Mouse (Mus musculus) adipocyte (in vitro differentiated cells): ENCODE results near the gene Engase.

Experiments
- DNase-seq: peaks from one replicate; pipeline ENCODE4 v3.0.0-alpha.2; 2016; ENCODE audit warnings: low spot score

The Engase gene

DNA sequence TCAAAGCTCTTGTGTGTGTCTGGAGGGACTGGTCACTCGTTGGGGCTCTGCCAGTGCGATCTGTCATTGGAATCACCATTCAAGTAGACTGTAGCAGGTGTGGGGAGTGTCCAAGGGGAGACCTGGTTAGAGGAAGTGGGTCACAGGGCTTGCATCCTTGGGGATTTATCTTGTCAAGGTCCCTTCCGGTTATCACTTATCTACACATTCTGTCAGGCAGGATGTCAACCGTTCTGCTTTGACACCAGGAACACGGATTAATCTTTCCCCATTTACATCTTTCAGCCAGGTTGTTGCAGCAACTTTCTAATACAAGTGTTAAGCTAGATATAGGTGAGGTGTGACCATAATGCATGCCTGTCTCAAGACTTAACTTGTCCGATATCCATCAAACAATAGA is 20.8 kb upstream of the Engase start:
- DNase-seq = no peak

DNA sequence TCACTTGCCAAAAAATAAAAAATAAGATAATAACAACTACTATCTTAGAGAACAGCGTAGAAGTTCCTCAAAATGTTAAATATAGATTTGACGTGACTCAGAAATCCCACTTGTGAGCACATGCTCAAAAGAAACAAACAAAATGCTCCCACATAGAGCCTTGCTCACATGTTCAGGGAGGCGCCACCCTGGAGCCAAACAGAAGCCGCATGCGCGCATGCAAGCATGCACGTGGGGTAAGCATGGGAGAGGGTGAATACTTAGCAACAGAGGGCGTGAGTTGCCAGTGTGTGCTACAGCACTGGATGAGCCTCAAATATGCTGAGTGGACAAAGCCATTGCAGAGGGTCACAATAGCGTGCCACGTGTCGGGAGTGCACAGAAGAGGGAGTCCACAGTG is 19.7 kb upstream of the Engase start:
- DNase-seq = no peak

DNA sequence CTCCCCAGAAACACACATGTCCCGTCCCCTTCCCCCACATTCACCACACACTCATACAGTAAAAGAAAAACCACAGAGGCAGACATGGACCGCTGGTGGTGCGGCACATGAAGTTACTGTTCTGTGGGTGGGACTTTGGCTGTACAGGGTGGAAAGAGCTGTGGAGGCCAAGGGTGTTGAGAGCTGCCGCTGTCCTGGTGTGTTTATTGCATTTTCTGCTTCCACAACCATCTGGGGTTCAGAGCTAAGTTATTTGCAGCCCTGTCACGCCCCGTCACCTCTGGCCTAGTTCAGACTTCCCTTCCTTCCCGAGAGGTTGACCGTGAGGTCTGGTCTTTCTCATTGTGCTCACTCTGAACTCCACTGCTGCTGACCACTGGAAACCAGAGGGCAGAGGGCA is 17.6 kb upstream of the Engase start:
- DNase-seq = peak; percentile 21

DNA sequence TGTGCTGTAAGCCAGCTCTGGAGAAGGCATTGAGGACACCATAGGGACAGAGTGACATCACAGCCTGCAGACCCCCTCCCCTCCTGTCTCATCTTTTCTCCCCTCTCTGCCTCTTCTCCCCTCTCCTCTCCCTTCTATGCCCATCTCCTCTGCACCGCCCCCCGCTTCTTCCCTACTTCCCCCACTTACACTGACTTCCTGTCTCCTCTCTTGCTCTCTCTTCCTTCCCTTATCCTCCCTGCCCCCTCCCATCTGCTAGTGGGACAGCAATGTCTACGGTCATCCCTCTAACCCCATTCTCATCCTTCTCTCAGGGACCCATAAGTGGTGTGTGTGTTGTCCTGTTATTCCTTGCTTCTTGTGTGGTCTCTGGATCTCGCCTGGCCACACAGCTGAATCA is 17.1 kb upstream of the Engase start:
- DNase-seq = no peak

DNA sequence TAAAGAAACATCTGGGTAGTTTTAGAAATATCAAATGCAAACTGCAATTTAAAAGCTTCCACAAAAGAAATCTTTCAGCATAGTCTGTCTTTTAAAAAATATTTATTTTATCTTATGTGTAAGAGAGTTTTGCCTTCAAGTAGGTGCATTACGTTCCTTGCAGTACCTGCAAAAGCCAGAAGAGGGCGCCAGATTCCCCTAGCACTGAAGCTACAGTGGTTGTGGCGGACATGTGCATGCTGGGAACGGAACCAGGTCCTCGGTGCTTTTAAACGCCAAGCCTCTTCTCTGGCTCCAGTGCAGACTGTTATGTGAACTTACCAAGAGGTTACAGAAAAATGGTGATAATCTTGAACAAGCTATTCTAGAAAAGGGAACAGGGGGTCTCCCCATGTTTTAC is 16.3 kb upstream of the Engase start:
- DNase-seq = peak; percentile 29

DNA sequence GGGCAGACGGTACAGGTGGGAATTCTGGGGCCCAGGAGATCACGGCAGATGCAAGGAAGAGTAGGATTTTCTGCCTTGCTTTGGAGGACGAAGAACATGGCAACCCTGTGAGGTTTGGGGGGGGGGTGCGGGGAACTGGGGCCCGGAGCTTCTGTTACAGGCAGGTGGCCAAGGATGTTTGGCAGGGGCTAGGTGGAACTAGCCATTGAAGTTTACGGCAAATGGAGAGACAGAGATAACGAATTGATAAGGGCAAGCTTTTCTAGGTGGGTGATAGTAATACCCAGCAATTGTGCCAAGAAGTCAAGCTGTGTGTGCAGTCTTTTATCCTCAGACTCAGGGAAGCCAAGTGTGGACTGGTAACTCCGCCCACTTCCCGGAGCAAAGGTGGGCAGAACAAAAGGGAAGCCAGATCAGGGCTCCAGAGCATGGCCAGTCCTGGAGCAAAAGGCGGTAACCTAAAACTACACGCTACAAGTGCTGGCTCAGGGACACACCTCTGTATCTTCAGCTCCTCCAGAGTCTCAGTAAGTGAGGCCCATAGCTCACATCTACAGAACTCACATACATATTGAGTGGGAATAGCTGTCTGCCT is 9.1 kb upstream of the Engase start:
- DNase-seq = no peak

DNA sequence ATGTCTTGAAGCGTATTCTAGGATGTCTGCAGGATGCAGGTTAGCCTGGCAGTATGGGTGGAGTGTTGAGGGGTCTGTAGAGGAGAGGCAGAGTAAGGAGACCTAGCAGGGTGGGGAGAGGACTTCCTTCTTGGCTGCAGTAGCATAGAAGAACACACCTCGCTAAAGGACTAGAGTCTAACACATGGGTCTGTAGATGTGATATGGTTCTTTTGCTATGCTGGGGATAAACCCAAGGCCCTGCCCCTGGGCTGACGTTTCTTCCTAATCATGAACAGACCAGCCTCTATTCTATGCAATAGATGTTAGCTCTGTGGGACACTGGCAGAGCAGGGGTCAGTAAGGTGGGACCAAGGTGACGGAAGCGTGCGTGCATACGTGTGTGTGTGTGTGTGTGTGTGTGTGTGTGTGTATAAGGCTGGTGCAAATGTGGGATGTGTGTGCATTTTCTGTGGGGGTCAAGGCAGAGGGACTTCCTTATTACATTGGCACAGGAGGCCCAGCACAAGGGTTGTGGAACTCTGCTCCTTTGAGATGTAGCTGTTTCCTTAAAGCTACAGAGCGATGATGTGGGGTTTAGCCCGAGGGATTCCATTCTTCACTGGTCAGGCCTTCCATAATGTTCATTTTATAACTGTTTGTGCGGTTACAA is 7.0 kb upstream of the Engase start:
- DNase-seq = no peak

DNA sequence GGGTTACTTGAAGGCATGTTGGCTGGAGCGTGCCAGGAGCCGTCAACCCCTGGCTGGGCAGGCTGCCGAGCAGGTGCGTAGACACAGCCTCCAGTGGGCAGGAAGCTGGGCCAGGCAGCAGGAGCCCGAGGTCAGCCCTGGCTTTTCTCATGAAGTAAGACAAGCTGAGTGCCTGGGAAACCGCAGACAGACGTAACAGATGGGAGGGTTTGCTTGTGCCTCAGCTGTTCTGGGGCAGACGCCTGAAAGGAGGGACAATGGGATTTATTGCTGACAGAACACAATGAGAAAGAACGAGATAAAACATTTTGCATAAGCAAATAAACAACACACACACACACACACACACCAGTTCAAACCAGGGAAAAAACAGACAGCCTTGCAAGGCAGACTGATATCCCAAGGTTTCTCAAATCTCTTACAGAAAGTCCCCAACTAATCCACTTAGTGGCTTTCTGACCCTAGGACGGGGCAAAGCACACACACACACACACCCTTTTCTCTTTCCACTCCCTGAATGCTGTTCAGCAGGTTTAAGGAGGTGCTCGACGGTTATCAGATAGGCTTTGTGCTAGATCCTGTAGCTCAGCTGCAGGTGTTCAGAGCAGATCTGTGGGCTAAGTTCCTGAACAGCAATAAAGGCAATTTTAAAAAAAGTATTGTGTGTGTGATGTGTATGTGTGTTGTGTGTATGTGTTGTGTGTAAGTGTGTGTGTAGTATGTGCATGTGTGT is 6.2 kb upstream of the Engase start:
- no peak for DNase-seq

DNA sequence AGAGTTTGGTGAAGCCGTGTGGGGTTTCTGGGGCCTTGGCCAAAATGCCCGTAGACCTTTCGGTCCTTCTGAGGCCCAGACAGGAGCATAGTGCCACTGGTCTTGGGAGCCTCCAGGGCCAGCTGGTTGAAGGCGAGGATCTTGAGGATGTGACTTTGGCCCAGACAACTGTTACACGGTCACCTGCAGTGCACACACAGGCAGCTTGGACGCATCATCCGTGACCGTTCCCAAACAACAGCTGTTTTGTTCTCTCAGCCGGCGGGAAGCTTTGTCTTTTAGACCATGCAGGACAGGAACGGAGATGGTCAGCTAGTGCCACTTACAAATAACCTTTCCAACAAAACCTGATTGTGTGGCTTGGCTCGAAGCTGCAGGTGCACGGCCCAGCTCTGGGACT is 5.0 kb upstream of the Engase start:
- DNase-seq = no peak

DNA sequence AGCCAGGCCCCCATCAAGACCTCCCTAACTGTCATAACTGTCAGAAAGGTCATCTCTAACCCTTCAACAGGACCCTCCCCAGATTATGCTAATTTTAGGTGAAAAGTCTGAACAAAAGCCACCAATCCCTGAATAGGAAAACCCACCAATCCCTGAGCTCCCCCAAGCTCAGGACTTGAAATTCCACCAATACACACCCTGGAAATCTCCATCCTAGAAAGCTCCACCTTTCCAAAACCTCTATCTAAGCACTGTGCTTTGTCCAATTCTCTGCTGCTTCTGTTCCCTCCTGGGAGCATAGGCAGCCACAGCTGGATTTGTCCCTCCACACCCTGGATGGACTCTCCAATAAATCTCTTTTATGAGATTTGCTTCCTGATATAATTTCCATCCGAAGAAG is 3.5 kb upstream of the Engase start:
- no peak for DNase-seq

DNA sequence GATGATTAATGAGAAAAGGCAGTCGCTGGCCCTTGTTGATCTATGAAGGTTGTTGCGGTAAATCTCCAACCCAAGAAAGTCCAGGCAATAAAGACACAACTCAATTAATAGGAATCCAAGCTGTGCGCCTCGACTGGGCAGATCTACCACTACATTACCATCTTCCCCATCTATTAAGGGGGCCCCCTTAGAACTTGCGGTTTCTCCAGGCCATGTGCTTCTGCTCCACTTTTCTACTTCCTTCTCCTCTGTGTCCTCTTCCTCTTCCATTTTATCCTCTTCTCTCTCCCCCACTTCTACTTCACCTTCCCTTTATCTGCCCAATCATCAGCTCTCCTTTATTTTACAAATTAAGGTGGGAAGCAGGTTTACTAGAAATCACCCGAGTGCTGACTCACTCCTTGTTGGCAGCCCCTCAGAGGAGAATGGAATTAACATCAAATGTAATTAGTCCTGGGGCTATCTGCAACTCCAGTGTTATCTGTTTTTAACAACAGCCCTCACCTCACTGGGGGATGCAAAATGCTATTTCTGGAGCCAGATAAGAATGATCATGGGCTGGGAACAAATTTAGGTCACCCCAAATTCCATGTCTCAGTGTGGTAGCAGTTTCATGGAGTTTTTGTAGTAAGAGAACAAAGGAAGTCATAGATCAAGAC is 2.7 kb upstream of the Engase start:
- DNase-seq = no peak

DNA sequence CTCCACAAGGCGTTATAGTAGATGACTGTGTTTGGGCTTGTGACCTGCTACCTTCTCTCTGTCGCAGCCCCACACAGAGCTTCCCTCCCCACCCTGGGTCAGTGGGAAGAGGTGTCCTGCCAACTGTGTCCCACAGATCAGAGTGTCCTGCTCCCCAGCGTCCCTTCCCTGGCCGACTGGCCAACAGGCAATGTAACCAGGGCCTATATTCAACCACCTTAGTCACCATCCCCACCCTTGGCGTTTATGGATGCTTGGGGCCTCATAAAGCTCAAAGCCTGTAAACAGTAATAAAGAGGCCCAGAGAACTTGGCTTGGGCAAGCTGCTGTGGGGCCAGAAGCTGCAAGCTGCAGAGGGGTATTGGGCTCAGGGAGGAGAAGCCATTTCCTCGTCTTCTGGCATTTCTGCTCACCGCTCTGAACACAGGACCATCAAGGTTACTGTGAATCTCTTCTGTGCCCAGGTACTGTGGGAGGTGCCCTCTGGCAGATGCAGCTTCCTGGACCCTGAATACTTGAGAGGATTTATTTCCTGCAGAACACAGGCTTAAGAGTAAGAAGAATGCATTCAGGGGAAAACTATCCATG is 1.0 kb upstream of the Engase start:
- no peak for DNase-seq

DNA sequence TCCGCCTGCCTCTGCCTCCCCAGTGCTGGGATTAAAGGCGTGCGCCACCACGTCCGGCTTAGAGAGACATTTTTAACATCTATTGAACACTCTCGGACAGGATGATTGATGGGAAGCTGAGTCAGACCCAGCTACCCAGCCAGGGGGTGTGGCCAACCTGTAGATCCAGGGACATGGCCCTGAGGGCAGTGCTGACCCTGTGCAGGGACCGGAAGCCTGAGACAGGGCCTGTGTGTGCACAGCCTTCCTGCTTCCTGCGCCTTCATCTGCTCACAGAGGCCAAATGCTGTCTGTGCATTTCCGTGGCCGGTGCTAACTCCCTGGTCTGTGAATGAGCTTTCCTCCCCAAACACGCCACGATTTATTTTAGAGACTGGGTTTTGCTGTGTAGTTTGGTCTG is 3.1 kb downstream of the Engase start:
- DNase-seq = no peak

DNA sequence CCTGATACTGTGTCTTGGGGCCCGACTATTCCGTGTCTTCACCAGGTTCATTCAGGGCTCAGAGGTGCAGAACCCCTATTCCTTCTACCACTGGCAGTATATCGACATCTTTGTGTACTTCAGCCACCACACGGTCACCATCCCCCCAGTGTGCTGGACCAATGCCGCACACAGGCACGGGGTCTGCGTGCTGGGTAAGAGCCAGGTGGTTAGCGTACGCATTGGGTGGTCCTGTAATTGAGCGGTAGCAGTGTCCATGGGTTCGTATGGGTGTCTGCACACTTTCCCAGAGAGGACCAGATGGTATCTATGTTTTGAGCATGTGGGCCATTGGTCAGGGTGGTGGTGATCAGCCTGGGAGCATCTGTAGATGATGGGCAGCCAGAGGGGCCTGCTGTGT is 4.6 kb downstream of the Engase start:
- DNase-seq = no peak

DNA sequence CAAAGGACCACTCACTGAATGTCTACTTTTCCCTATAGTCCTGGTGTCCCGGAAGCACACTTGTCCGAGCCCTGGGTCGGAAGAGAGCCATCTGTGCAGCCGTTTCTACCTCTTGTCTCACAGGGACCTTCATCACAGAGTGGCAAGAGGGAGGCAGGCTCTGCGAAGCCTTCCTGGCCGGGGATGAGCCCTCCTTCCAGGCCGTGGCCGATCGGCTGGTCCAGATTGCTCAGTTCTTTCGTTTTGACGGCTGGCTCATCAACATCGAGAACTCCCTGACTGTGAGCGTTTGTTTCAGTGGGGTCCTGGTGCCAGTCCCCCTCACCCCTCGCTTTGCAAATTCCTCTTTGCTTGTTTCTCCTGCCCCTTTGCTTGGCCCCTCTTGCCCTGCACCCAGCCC is 5.1 kb downstream of the Engase start:
- DNase-seq = no peak

DNA sequence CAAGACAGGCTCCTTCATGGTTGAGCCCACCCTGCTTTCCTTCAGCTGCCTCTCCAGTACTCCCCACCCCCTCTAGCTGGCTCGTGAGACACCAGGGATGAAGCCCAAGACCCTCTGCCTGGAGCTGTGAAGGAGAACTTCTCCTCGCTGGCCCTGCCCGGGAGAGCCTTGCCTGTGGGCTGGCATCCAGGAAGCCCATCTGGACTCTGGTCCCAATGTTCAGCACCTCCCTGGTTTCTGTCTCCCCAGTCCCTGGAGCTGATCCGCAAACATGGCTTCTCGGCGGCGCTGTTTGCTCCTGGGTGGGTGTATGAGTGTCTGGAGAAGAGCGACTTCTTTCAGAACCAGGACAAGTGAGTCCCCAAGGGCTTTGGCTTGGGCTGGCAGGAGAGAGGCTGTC is 7.5 kb downstream of the Engase start:
- DNase-seq = no peak

DNA sequence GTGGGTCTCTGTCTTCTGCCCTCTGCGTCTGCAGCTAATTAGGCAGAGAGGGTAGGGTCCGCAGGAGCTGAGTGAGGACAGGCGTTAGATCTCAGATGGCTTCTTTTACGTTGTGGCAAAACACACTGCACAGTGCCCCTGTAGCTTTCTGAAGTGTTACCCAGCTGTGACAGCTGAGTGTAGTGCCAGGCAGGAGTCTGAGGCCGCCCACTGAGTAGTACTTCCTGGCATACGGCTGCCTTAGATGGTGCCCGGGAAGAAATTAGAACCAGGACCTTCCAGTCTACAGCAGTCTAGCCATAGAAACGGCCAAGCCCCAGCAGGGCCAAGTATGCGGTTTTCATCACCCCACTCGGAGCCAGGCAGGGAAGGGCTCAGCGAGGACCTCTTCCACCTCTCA is 8.7 kb downstream of the Engase start:
- DNase-seq = no peak

DNA sequence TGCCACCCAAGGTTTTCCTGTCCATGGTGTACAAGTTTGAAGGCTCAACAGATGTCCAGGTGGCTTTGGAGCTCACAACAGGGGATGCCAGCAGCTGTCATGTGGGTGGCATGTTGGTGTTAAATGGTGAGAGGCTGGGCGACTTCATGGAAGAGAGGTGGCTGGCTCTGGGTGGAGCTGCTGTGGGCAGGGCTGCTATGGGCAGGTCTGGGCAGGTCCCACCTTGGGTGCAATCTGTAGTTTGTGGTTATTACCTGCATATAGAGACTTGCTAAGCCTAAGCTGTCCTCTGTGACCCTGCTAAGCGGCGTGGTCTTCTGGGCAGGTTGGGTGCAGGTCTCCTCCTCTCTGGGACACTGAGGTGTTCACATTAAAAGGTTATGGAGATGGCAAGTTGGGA is 9.2 kb downstream of the Engase start:
- no peak for DNase-seq

DNA sequence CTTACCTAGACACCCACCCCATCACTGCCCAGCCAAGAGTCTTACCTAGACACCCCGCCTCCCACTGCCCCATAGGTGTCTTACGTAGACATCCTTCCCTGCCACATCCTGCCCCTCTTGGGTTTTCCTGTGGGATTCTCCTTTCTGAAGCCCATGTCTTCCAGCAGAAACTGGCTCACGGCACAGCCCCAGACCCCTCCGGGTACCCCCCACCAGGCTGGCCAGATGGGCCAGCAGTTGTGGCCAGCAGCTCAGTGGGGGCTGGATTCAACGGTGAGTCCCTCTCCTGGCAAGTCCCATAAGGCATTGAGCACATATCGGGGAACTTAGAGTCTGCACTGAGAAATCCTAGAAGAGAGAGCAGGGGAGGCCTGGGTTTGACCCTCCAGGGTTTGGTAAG is 9.7 kb downstream of the Engase start:
- DNase-seq = no peak

DNA sequence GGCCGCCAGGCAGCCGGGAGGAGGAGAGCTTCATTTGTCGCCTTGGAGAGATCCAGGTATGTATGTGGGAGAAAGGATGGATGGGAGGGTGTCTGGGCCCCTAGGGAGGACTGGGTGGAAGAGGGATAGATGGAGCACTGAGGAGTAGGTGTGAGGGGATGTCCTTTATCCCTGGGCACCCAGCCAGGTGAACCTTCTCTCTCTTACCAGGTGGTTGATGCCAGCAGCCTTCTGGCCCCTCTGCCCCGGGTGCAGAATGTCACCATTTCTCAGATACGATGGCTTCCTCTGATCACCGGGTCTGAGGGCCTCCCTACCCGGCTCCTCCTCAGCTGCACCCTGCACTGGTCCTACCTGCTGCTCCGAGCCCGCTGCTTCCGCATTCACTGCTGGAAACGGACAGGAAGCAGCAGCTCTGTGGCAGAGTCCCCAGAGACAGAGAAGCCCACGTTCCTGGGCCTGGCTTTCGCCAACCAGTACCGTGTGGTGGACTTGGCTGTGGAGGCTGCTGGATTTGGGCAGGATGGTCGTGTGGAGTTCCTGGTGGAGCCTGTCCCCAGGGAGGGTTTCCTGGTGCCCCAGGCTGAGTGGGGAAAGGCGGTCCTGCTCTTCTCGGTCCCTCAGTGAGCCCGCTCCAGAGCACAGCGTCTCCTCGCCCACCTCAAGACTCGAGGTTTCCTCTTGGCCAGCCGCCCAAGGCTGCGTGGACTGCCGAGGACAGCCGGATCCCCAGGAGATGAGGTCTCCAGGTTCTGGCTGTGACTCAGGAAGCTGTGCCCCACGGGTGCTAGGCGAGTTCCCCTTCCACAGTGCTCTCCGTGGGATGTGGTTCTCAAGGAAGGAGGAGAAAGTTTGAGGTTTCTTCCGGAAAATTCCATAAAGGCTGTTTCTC is 10.5 kb downstream of the Engase start:
- no peak for DNase-seq

DNA sequence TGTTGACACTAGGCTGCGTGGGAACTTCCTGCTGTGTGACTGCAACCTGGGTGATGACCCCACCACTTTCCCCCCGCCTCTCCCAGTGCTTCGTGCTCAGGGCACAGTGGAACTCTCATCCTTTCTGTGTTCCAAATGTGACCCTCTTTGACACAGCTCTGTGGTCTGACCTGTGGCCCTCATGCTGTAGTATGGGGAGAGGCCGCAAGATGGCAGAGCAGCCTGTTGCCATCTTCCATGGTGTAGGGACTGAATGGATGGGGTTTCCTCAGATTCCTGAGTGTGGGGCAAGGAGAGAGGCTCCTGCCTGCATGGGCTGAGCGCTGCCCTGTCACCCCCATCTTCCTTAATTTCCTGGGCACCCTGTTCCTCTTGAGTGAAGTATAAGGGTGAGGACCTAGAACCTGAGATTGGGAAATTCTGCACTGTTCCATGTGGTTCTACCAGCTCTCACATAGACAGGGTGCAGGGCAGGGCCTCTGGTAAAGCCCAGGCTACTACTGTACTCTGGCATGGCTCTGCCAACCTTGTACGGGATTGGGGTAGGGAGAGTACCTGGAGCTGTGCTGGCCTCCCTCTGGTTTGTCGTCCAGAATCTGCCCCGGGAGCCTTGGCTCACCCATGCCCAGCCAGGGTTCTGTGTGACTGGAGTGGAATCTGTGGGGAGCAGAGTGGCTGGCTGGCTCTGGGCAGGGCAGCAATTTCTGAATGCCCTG is 11.7 kb downstream of the Engase start:
- DNase-seq = no peak
